Mouse (Mus musculus): ENCODE data around the gene Cd72.

Gene Cd72

DNA sequence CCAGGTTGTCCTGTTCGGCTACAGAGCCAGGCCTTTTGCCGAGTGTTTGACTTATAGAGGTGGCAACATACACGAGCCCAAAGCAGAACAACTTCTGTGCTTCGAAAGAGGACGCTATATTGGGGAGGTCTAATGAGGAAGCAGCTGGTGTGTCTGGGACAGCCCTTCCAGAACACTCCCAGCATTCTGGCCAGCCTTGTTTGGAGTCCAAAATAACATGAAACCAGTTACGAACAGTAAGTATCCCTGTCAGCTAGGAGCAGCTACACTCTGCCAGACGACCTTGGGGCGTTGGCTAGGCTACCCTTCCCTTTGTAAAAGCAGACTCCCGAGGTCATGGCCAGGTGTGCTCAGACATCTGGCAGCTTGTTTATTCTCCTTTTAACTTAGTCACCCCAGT, 52.2 kb downstream of the Cd72 start:
- peak; percentile 78 for DNase-seq (ENCODE audit: low read depth, low spot score)

DNA sequence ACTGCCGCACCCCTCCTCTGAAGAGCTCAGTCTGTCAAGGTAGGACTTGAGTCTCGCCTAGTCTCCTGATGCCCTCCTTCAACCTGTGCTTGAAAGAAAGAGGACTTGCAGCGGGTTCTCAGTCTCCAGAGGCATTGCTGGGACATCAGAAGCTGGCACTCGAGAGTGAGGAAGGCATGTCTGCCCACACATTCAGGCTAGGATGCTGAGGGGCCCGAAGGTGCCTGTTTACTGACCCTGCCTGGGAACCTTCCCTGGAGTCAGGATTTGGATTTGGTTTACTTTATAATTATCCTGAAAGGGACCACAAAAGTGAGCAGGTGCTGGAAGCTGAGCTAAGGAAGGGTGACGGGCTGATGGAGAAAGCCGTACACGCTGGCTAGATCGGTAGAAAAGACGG, 52.9 kb downstream of the Cd72 start:
- no peak for DNase-seq (ENCODE audit: low read depth, low spot score)

DNA sequence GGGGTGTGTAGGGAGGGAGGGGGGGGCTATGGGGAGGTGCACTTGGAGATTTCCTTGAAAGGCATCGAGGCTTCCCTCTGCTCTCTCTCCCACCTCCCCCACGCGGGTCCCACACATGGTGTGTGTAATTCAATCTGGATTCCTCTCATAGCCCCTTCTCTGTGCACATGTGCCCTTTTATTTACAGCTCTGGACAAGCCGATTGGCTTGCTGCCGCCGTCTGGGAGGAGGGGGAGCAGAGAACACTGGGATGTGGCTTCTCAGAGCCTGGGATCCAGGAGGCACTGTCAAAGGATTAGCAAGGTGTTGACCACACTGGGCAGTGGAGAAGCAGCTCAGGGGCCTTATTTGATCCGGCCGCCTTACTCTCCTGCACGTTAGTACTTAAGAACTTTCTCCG, 53.5 kb downstream of the Cd72 start:
- no peak for DNase-seq (ENCODE audit: low read depth, low spot score)

DNA sequence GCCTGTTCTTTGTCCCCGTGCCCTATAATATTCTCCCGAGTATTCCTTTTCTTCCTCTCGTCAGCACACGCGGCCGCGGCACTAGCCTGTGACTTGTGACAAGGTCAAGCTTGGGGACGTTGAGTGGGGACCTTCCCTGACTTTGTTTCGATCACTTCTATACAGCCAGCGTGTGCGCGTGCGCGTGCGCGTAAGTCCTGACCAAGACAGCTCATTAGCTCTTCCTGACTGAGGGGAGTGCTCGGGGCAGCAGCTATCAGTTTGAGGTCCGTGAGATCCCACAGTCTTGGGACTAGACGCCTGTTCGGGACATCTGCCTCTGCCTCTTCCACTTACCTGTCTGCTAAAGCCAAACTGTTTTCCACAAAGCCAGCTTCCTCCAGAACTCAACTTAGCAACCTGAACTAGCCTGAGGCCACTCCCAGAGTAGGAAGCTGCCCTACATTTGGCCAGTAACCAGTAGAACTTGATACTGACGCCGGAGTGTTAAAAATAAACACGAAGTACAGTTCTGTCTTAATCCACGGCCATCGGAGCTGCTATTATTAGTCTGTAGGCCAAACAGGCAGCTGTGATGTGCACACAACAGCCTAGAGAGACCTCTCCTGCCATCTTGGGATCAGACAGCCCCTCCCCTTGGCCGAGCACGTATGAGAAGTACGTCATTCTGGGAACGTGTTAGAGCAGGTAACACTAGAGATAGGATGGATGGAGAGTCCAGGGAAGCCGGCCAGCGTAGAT, 54.9 kb downstream of the Cd72 start:
- peak; percentile 90 for DNase-seq (ENCODE audit: low read depth, low spot score)

DNA sequence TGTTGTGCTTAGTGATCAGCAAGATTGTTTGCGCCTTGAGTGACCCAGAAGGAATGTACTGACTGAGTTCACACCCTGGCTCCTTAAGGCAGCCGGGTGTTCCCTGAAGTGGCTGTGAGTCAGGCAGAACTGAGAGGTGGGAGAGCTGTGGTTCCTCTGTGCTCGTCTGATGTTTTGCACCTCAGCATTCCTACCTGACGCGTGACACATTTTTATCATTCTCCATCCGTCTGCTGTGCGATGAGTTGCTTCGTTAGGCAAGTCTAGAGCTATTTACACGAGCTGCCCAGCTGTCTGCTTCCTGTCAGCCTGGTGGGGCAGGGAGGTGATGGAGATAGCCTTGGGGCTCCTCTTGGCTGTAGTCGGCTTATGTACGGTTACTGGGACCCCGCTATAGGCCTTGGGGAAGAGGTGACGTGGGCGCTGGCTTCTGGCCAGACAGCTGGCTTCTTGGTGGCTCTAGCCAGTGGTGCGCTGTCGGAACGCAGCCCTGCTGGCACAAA, 55.5 kb downstream of the Cd72 start:
- DNase-seq (ENCODE audit: low read depth, low spot score): peak; percentile 73

DNA sequence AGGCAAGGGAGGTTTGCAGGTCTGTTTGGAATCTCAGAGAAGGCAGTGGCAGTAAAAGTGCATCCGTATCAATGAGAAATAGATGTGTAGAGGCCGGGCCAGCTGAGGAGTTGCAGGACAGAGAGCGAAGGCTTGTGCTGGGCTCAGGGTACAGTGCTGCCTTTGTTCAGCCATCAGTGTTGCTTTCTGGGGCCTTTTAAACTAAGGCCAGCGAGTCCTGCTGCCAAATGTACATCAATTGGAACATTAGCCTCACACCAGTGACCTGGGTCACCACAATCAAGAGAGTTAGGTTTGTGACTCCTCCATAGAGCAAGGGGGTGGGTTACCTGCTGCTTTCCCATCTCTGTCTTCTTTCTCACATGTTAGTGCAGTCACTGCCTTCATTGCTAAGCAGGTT, 56.4 kb downstream of the Cd72 start:
- no peak for DNase-seq (ENCODE audit: low read depth, low spot score)
